Mouse (Mus musculus): ENCODE data around the gene Dpp10. TPM values are rescaled to one million over a fixed set of nuclear protein-coding genes. Genes with fewer than 3 reads are reported as not detected.

The Dpp10 gene
- polyA plus RNA-seq, 1 experiment from 2014 or later = not detected

GRCm38 (mm10) chr1:123887243-123887642 is 158.1 kb downstream of the Dpp10 start:
- DNase-seq (no peak), ATAC-seq (no peak)
- H3K4me2 ChIP-seq (ENCODE audit: low read depth, low read length) = no peak overlapping the region
- no peaks in the 10 kb centered on the region for H3K4me1 ChIP-seq (ENCODE audit: insufficient read depth)
- no peaks in the 10 kb centered on the region for H3K27me3 ChIP-seq (ENCODE audit: insufficient read depth, low read length)
- H3K36me3 ChIP-seq (replicated peaks; ENCODE audit: insufficient read depth, low read length) = no peaks in the 10 kb centered on the region
- TF ChIP-seq CTCF (IDR thresholded peaks at IDR 0.05; ENCODE audit: low read depth) (no peak), EP300 (IDR thresholded peaks at IDR 0.05; ENCODE audit: low read depth) (no peak)
- no peaks in the 10 kb centered on the region for H3K9me3 ChIP-seq (ENCODE audit: low read length)
- H3K27ac ChIP-seq (ENCODE audit: low read depth) = no peak overlapping the region
- 55% methylated on average over 1 of the region's 1 CpGs for WGBS (ENCODE audit: insufficient replicate concordance)
- no peak overlapping the region for H3K9ac ChIP-seq (replicated peaks)
- no peak overlapping the region for H3K4me3 ChIP-seq (ENCODE audit: low read depth, low read length)

- DNase-seq = no peak
- H3K4me1 ChIP-seq (ENCODE audit: insufficient read depth) = no peaks in the 10 kb centered on the region
- H3K27ac ChIP-seq (ENCODE audit: low read depth) = no peak overlapping the region
- 85% methylated on average over 3 of the region's 3 CpGs for WGBS (ENCODE audit: insufficient replicate concordance)
- no peaks in the 10 kb centered on the region for H3K9me3 ChIP-seq (ENCODE audit: low read length)
- H3K36me3 ChIP-seq (replicated peaks; ENCODE audit: insufficient read depth, low read length) = no peaks in the 10 kb centered on the region
- no peak overlapping the region for H3K4me2 ChIP-seq (ENCODE audit: low read depth, low read length)
- no peaks in the 10 kb centered on the region for H3K27me3 ChIP-seq (ENCODE audit: insufficient read depth, low read length)
- TF ChIP-seq CTCF (IDR thresholded peaks at IDR 0.05; ENCODE audit: low read depth) (no peak), EP300 (IDR thresholded peaks at IDR 0.05; ENCODE audit: low read depth) (no peak)
- no peak for ATAC-seq
- H3K9ac ChIP-seq (replicated peaks) = no peak overlapping the region
- no peak overlapping the region for H3K4me3 ChIP-seq (ENCODE audit: low read depth, low read length)
Measured at GRCm38 (mm10) chr1:123846881-123847280, 198.5 kb downstream of the Dpp10 start.

GRCm38 (mm10) chr1:123801206-123801605 is 244.2 kb downstream of the Dpp10 start:
- H3K36me3 ChIP-seq (replicated peaks; ENCODE audit: insufficient read depth, low read length) = no peaks in the 10 kb centered on the region

GRCm38 (mm10) chr1:123765511-123765910 is 279.8 kb downstream of the Dpp10 start:
- Histone ChIP-seq H3K27me3 (ENCODE audit: insufficient read depth, low read length) (no peaks in the 10 kb centered on the region), H3K4me2 (ENCODE audit: low read depth, low read length) (no peak overlapping the region), H3K4me1 (ENCODE audit: insufficient read depth) (no peaks in the 10 kb centered on the region), H3K4me3 (ENCODE audit: low read depth, low read length) (no peak overlapping the region), H3K9me3 (ENCODE audit: low read length) (no peaks in the 10 kb centered on the region), H3K36me3 (replicated peaks; ENCODE audit: insufficient read depth, low read length) (no peaks in the 10 kb centered on the region), H3K9ac (replicated peaks) (no peak overlapping the region), H3K27ac (ENCODE audit: low read depth) (no peak overlapping the region)
- DNase-seq (no peak), ATAC-seq (no peak)
- 78% methylated on average over 2 of the region's 2 CpGs for WGBS (ENCODE audit: insufficient replicate concordance)
- no peak for TF ChIP-seq EP300 (IDR thresholded peaks at IDR 0.05; ENCODE audit: low read depth)
- TF ChIP-seq CTCF (IDR thresholded peaks at IDR 0.05; ENCODE audit: low read depth) = no peak

More at GRCm38 (mm10) chr1:123801206-123801605, 244.2 kb downstream of the Dpp10 start:
- Histone ChIP-seq H3K4me2 (ENCODE audit: low read depth, low read length) (no peak overlapping the region), H3K9ac (replicated peaks) (no peak overlapping the region), H3K4me3 (ENCODE audit: low read depth, low read length) (no peak overlapping the region), H3K27me3 (ENCODE audit: insufficient read depth, low read length) (no peaks in the 10 kb centered on the region), H3K27ac (ENCODE audit: low read depth) (no peak overlapping the region), H3K4me1 (ENCODE audit: insufficient read depth) (no peaks in the 10 kb centered on the region), H3K9me3 (ENCODE audit: low read length) (no peaks in the 10 kb centered on the region)
- WGBS (ENCODE audit: insufficient replicate concordance) = 33% methylated on average over 1 of the region's 1 CpGs
- DNase-seq = no peak
- TF ChIP-seq EP300 (IDR thresholded peaks at IDR 0.05; ENCODE audit: low read depth) (no peak), CTCF (IDR thresholded peaks at IDR 0.05; ENCODE audit: low read depth) (no peak)
- no peak for ATAC-seq

GRCm38 (mm10) chr1:123762272-123762671 is 283.1 kb downstream of the Dpp10 start:
- no peak overlapping the region for H3K9ac ChIP-seq (replicated peaks)
- H3K4me1 ChIP-seq (ENCODE audit: insufficient read depth) = no peaks in the 10 kb centered on the region
- H3K9me3 ChIP-seq (ENCODE audit: low read length) = no peaks in the 10 kb centered on the region
- 80% methylated on average over 3 of the region's 3 CpGs for WGBS (ENCODE audit: insufficient replicate concordance)
- no peak overlapping the region for H3K4me3 ChIP-seq (ENCODE audit: low read depth, low read length)
- H3K27me3 ChIP-seq (ENCODE audit: insufficient read depth, low read length) = no peaks in the 10 kb centered on the region
- ATAC-seq = no peak
- H3K4me2 ChIP-seq (ENCODE audit: low read depth, low read length) = no peak overlapping the region
- no peak for DNase-seq
- H3K27ac ChIP-seq (ENCODE audit: low read depth) = no peak overlapping the region
- TF ChIP-seq EP300 (IDR thresholded peaks at IDR 0.05; ENCODE audit: low read depth) (no peak), CTCF (IDR thresholded peaks at IDR 0.05; ENCODE audit: low read depth) (no peak)
- no peaks in the 10 kb centered on the region for H3K36me3 ChIP-seq (replicated peaks; ENCODE audit: insufficient read depth, low read length)

GRCm38 (mm10) chr1:123756055-123756454 is 289.3 kb downstream of the Dpp10 start:
- Histone ChIP-seq H3K9me3 (ENCODE audit: low read length) (no peaks in the 10 kb centered on the region), H3K4me2 (ENCODE audit: low read depth, low read length) (no peak overlapping the region), H3K4me1 (ENCODE audit: insufficient read depth) (no peaks in the 10 kb centered on the region), H3K27me3 (ENCODE audit: insufficient read depth, low read length) (no peaks in the 10 kb centered on the region), H3K9ac (replicated peaks) (no peak overlapping the region), H3K27ac (ENCODE audit: low read depth) (no peak overlapping the region), H3K36me3 (replicated peaks; ENCODE audit: insufficient read depth, low read length) (no peaks in the 10 kb centered on the region), H3K4me3 (ENCODE audit: low read depth, low read length) (no peak overlapping the region)
- ATAC-seq = no peak
- TF ChIP-seq EP300 (IDR thresholded peaks at IDR 0.05; ENCODE audit: low read depth) (no peak), CTCF (IDR thresholded peaks at IDR 0.05; ENCODE audit: low read depth) (no peak)
- DNase-seq = no peak

- H3K27me3 ChIP-seq (ENCODE audit: insufficient read depth, low read length) = no peaks in the 10 kb centered on the region
- no peaks in the 10 kb centered on the region for H3K36me3 ChIP-seq (replicated peaks; ENCODE audit: insufficient read depth, low read length)
- no peak overlapping the region for H3K4me2 ChIP-seq (ENCODE audit: low read depth, low read length)
- H3K4me1 ChIP-seq (ENCODE audit: insufficient read depth) = no peaks in the 10 kb centered on the region
- H3K27ac ChIP-seq (ENCODE audit: low read depth) = no peak overlapping the region
- H3K4me3 ChIP-seq (ENCODE audit: low read depth, low read length) = no peak overlapping the region
- no peak for DNase-seq
- WGBS (ENCODE audit: insufficient replicate concordance) = 71% methylated on average over 3 of the region's 3 CpGs
- H3K9ac ChIP-seq (replicated peaks) = no peak overlapping the region
- no peaks in the 10 kb centered on the region for H3K9me3 ChIP-seq (ENCODE audit: low read length)
- ATAC-seq = no peak
- TF ChIP-seq EP300 (IDR thresholded peaks at IDR 0.05; ENCODE audit: low read depth) = no peak
- TF ChIP-seq CTCF (IDR thresholded peaks at IDR 0.05; ENCODE audit: low read depth) = no peak
Measured at GRCm38 (mm10) chr1:123707292-123707691, 338.1 kb downstream of the Dpp10 start.
